Mouse (Mus musculus): ENCODE data around the gene Fbxl5. TPM values are rescaled to one million over a fixed set of nuclear protein-coding genes. Genes with fewer than 3 reads are reported as not detected.

Gene Fbxl5
- total RNA-seq (2017), result 50.0 and 55.5 TPM in 2 replicates

DNA sequence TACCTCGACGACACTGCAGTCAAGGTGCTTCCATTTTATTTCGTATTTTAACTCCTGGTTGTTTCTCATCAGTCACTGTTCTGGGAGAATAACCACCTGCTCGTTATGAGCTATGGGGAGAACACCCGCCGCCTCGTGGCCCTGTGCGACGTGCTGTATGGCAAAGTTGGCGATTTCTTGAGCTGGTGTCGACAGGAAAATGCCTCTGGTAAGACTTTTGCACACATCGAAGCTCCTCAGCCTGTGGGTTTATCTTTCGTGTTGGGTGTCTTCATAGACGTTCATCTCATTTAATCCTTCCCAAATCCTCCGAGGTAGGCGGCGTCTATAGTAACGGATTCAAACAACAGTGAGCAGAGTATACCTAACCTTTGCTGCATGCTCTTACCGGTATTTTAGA, at the start of gene Fbxl5:
Gene Fbxl5, minus strand, starts transcription at position 101 of the 400 bp plus-strand sequence.
- no peak for ATAC-seq (replicated peaks; ENCODE audit: low read depth, poor library complexity, severe bottlenecking)

GRCm38 (mm10) chr5:43868711-43869600, 47.5 kb upstream of the Fbxl5 start:
- peak; percentile 85 for ATAC-seq (replicated peaks; ENCODE audit: low read depth, poor library complexity, severe bottlenecking)

DNA sequence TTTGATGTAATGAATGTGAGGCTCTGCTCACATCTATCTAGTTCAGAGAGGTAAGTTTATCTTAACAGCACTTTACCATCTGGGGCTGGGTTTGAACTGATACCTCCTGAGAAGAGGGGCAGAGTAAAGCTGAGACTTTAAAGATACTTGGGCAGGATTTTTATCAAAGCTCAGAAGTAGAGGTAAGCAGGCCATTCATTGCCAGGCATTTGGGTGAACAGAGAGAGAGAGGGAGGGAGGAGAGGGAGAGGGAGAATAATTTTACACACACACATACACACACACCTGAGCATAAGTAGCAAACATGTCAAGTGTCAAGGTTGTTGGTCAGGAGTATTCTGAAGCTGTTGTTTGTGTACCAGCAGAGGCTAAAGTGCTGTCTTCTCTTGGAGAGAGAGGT, 46.8 kb upstream of the Fbxl5 start, which contains the start of gene Cd38:
Gene Cd38, plus strand, starts transcription at position 301 of the 400 bp plus-strand sequence.
- no peak for ATAC-seq (replicated peaks; ENCODE audit: low read depth, poor library complexity, severe bottlenecking)

GRCm38 (mm10) chr5:43865316-43865715, 43.9 kb upstream of the Fbxl5 start:
- no peak for ATAC-seq (replicated peaks; ENCODE audit: low read depth, poor library complexity, severe bottlenecking)

- ATAC-seq (replicated peaks; ENCODE audit: low read depth, poor library complexity, severe bottlenecking), result no peak
These were observed 42.2 kb upstream of the Fbxl5 start for GRCm38 (mm10) chr5:43863642-43864041.

GRCm38 (mm10) chr5:43860670-43861431, 39.4 kb upstream of the Fbxl5 start:
- ATAC-seq (replicated peaks; ENCODE audit: low read depth, poor library complexity, severe bottlenecking), result no peak

DNA sequence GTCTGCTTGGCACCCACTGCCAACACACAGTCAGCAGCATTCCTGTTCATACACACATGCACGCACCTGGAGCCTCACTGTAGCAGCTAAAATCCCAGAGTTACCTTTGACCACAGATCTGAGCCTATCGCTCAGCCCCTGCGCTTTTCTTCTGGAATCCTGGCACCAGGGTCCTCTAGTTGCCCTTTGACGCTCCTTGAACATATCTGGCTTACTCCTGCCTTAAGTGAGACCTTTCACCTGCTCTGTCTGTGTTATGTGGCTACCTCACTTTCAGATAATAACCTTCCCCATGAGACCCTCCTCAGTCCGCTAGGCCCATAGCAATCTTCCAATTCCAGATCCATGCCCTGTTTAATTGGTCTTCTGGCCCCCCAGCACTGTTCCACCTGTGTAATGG, 38.7 kb upstream of the Fbxl5 start:
- ATAC-seq (replicated peaks; ENCODE audit: low read depth, poor library complexity, severe bottlenecking), result no peak

- no peak for ATAC-seq (replicated peaks; ENCODE audit: low read depth, poor library complexity, severe bottlenecking)
These were observed 38.2 kb upstream of the Fbxl5 start for GRCm38 (mm10) chr5:43859663-43860062.

DNA sequence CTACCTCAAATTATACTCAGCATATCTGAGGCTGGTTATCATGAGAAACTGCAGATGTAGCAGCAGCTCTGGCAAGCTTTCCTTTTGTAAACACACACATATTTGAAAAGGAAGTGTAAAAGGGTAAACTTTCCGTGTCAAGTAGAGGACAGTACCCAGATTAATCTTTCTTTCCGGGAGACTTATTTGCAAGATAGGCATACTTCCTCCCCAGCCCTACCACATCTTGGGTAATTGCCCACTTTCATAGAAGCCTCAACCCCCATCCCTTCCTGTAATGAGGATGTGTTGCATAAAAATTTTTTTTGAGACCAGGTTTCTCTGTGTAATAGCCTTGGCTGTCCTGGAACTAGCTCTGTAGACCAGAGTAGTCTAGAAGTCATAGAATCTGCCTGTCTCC, 34.3 kb upstream of the Fbxl5 start:
- peak; percentile 94 for ATAC-seq (replicated peaks; ENCODE audit: low read depth, poor library complexity, severe bottlenecking)

GRCm38 (mm10) chr5:43853868-43854488, 32.5 kb upstream of the Fbxl5 start:
- ATAC-seq (replicated peaks; ENCODE audit: low read depth, poor library complexity, severe bottlenecking), result no peak

- no peak for ATAC-seq (replicated peaks; ENCODE audit: low read depth, poor library complexity, severe bottlenecking)
These were observed 31.8 kb upstream of the Fbxl5 start for GRCm38 (mm10) chr5:43853096-43853867.

GRCm38 (mm10) chr5:43848275-43848674, 26.8 kb upstream of the Fbxl5 start:
- peak; percentile 50; the same call in 1 of the 2 replicates for ATAC-seq (replicated peaks; ENCODE audit: low read depth, poor library complexity, severe bottlenecking)

- peak; percentile 56 for ATAC-seq (replicated peaks; ENCODE audit: low read depth, poor library complexity, severe bottlenecking)
These were observed 26.1 kb upstream of the Fbxl5 start for GRCm38 (mm10) chr5:43847555-43847954.

DNA sequence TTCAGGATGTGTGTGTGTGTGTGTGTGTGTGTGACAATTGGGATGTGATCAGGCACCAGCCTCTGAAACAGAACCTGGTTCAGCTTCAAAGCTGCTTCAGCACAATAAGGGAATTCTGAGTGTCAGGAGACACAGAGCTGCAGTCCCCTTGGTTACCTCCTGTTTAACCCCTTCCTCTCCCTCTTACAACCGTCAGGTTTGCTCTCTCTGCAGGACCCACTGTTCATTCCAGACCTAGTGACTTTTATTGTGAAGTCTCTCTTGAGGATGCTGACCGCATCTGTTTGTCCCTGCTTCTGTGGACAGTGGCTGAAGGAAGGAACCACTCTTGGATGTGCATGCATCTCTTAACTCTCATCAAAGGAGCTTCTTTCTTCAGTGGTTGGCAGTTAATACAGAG, 24.8 kb upstream of the Fbxl5 start:
- ATAC-seq (replicated peaks; ENCODE audit: low read depth, poor library complexity, severe bottlenecking), result no peak

GRCm38 (mm10) chr5:43845646-43846045, 24.2 kb upstream of the Fbxl5 start:
- no peak for ATAC-seq (replicated peaks; ENCODE audit: low read depth, poor library complexity, severe bottlenecking)

GRCm38 (mm10) chr5:43845083-43845482, 23.6 kb upstream of the Fbxl5 start:
- no peak for ATAC-seq (replicated peaks; ENCODE audit: low read depth, poor library complexity, severe bottlenecking)

GRCm38 (mm10) chr5:43842576-43843155, 21.2 kb upstream of the Fbxl5 start:
- ATAC-seq (replicated peaks; ENCODE audit: low read depth, poor library complexity, severe bottlenecking), result no peak

GRCm38 (mm10) chr5:43842011-43842285, 20.5 kb upstream of the Fbxl5 start:
- peak; percentile 7; the same call in 1 of the 2 replicates for ATAC-seq (replicated peaks; ENCODE audit: low read depth, poor library complexity, severe bottlenecking)

DNA sequence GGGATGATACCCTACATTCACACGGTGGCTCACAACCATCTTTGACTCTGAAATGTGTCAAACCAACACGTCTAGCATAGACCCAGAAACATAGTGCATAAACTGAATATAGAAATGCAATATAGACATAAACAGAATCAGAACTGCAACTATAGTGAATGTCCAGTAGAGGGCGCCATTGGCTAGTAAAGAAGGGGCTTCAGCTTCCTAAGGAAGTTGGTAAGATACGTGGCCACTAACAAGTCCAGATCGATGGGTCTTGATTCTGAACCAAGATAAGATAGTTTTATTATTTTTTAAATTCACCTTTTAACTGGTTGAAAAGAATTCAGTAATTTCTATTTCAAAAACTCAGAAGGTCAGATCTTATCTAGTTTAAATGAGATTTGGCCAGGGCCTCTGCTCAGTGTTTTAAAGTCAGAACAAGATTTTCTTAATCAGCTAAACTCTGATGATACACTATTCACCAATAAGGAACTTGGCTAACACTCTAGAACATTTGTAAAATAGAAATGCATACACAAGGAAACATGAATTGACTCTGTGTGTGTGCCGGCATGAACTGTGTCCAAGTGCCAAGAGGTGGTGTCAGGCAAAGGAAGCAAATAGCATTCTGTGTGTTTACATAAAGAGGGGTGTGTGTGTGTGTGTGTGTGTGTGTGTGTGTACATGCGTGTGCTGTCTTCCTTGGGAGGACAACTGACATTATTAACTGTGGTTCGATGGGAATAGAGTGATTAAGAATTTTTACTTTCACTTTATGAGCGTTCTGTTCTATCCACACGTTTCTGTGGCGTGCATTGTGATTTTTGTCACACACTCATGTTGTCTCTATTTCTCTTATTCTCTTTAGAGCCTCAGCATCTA, 19.9 kb upstream of the Fbxl5 start:
- ATAC-seq (replicated peaks; ENCODE audit: low read depth, poor library complexity, severe bottlenecking), result peak; percentile 77

Measured in common myeloid progenitor, adult 5-6 weeks (primary cell).